Mouse (Mus musculus): ENCODE data around the gene Ctsr.
"Not testable (repeated sequence)": the region's sequence is repeated elsewhere in the genome, so short reads cannot be mapped to it uniquely, and the experiment has no call there.

The Ctsr gene

GRCm38 (mm10) chr13:61164156-61164555, at the start of gene Ctsr:
Ctsr (minus strand) TSS chr13:61164256.
- no peak for DNase-seq

- no peak for DNase-seq
Measured at GRCm38 (mm10) chr13:61203310-61203709, 39.3 kb upstream of the Ctsr start, which contains the start of gene Cts6. Cts6 (minus strand) TSS chr13:61203410.

- DNase-seq: not testable (repeated sequence)
Measured at GRCm38 (mm10) chr13:61185151-61185933, 21.3 kb upstream of the Ctsr start.

- DNase-seq: no peak
Measured at GRCm38 (mm10) chr13:61164622-61165021, 566 bp upstream of the Ctsr start.

All from retina, postnatal 1 day (tissue).